Mouse (Mus musculus) CD4-positive, CD25-positive, alpha-beta regulatory T cell, adult 9 weeks (primary cell): Measurements from ENCODE around the gene Col8a2. TPM values are rescaled to one million over a fixed set of nuclear protein-coding genes. Genes with fewer than 3 reads are reported as not detected.

Source experiments
- polyA plus RNA-seq: library from polyadenylated mRNA; unstranded; fragments of 100-300 nt; shearing (Covaris generic); gene quantifications from one replicate; pipeline ENCODE4 v1.2.1, GENCODE M21; 2017

Gene Col8a2
- polyA plus RNA-seq: not detected

DNA sequence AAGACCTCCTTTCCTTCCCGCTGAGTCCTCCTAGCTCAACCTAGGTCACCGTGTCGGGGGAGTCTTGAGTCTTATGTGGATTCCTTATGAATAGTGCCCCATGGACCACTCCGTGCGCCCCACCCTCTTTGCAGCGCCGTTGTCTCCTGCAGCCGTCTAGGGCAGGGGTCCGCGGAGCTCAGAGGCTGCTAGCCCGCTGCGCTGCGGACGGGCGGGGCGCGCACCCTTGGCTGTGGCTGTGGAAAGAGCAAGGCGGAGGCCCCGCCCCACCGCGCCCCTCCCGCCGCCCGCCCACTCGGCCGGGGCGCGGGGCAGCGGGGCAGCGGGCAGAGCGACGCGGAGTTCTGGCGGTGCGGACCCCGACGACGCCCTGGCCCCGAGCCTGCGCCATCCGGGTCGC lies at the start of gene Col8a2:
Col8a2 (plus strand) TSS at position 302 of the 400 bp plus-strand sequence.

DNA sequence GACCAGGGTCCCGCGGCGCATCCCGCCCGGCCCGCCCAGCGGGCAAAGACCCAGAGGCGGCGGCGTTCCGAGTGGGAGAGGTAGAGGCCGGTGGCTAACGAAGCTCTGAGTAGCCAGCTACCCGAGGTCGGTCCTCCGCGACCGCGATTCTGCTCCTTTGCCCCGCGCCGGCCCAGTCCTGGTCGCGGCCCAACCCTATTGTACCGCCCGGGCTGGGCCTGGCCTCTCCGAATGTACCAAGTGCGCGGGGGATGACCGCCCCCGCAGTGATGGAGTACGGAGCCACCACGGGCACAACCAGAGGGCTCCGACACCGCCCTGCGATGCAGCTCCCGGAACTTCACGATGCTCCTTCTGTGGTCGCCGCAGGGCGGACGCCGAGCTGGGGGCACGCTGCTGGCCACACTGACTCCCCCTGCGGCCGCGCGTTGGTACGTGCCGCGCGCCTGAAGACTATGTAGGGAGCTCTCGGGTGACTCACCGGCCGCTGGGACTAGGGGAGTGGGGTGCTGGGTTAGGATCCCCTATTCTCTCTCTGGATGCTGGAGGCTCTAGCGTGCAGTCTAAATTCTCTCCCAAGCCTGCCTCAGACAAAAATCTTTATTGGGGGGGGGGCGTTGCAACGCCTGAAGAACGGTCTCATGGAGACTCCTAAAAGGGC lies 30.3 kb upstream of the Col8a2 start, which contains the start of gene Map7d1:
Map7d1 (minus strand) TSS at position 213 of the 661 bp plus-strand sequence.

DNA sequence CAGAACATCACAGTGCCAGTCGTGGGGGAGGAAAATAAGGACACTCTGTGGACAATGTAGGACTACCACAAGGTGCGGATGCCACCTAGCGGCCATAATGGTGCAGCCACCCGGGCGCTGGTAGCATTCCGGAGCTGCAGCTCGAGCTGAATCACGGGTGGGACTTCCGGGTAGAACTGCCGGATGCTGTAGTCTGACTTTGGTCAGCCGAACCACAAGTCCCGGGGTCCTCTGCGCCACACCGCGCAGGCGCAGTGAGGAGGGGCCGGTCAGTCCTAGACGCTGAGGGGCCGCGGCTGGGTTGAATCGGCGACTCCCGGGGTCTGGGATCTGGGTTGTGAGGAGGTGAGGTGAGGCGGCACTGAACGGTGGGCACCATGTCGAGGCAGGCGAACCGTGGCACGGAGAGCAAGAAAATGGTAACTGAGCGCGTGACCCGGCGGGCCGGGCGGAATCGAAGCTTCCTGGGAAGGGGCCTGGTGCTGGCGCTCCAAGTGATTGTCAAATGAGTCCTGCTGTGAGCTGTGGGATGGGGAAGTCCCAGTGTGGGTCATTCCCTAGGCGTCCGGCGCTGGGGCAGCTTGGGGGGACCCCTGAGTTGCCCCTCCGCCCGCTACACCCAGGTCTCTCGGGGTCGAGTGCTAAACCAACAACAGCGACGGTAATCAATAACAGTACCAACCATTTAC lies 24.3 kb upstream of the Col8a2 start, which contains the start of gene Trappc3:
Trappc3 (plus strand) TSS at position 207 of the 689 bp plus-strand sequence.

DNA sequence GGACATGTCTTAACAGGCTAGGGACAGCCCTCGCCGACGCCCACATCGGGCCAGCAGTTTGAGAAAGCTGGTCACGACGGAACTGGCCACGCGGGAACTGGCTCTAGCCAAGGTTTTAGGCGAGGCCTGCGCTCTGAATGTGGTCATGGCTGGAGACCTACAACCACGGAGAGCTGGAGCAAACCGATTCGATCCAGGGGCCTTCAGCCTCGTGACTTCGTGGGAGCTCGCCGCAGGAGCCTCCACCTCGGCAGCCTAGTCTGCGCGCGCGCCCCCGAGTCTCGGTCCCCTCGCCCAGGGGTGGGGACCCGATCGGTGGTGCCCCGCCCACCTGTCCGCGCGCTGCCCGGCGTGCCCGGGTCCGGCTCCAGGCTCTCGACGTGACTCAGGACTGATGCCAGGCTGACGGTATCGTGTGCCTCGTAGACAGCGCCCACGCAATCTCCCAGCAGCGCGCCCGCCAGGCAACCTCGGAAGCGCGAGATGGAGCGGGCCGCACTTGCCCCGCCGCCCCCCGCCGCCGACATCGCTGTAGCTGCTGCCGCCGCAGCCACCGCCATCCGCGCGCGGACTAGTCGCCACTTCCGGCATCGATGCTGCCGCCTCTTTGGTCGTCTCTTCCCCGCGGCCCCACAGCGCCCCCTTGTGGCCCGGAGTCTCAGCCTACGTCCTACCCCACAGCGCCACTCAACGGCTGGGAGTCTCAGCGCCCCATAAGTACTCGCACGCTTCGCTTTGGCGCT lies 34.7 kb downstream of the Col8a2 start, which contains the start of gene Adprhl2:
Adprhl2 (minus strand) TSS at position 593 of the 743 bp plus-strand sequence.

DNA sequence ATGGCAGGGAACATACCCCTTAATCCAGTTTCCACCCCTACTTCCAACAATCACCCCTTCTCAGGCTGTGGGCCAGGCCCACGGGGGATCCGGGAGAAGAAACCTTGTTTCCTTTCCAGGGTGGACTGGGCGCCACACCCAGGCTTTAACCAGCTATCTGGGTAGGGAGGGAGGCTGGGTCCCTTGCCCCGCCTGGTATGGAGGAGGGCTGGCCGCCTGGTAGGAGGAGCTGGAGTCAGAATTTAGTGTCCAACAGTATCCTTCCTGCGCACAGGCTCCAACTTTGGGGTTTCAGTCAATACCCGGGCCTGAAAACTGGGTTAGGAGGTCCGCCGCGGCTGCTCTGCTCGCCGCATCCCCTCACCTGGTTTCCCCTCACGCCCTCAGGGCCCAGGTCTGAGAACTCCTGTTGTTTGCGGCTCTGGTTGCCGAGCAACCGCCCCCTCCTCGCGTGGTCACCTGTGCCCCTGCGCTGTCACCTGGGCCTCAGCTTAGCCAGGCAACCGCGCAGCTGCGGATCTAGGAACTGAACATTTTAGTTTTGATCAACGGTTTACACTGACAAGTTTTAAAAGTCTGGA lies 38.8 kb downstream of the Col8a2 start, which contains the start of gene Tekt2:
Tekt2 (minus strand) TSS at position 408 of the 581 bp plus-strand sequence.

Other genes with a start within 250 kb of the Col8a2 start
- 52.6 TPM for gene Mrps15, start 239.9 kb upstream of the Col8a2 start, polyA plus RNA-seq
- 0.38 TPM for gene Oscp1, start 228.2 kb upstream of the Col8a2 start, polyA plus RNA-seq
- 70.0 TPM for gene Lsm10, start 190.2 kb upstream of the Col8a2 start, polyA plus RNA-seq
- gene Stk40, start 182.8 kb upstream of the Col8a2 start, polyA plus RNA-seq: 8.3 TPM
- 24.9 TPM for gene Eva1b, start 139.0 kb upstream of the Col8a2 start, polyA plus RNA-seq
- gene Sh3d21, start 123.3 kb upstream of the Col8a2 start, polyA plus RNA-seq: 0.92 TPM
- gene Thrap3, start 84.0 kb upstream of the Col8a2 start, polyA plus RNA-seq: 267 TPM
- gene Map7d1, start 30.4 kb upstream of the Col8a2 start, polyA plus RNA-seq: 4.3 TPM
- 124 TPM for gene Trappc3, start 24.5 kb upstream of the Col8a2 start, polyA plus RNA-seq
- gene Adprhl2, start 34.9 kb downstream of the Col8a2 start, polyA plus RNA-seq: 14.5 TPM
- not detected for gene Tekt2, start 38.9 kb downstream of the Col8a2 start, polyA plus RNA-seq
- gene Ago3, start 142.8 kb downstream of the Col8a2 start, polyA plus RNA-seq: 29.9 TPM
- 4.7 TPM for gene Ago1, start 181.8 kb downstream of the Col8a2 start, polyA plus RNA-seq
- not detected for gene Ago4, start 246.7 kb downstream of the Col8a2 start, polyA plus RNA-seq